Mouse (Mus musculus) stomach, embryonic 15.5 days (tissue): ENCODE measurements around the gene Olfr1352. TPM values are rescaled to one million over a fixed set of nuclear protein-coding genes. Genes with fewer than 3 reads are reported as not detected.
"Not testable (repeated sequence)": the region's sequence is repeated elsewhere in the genome, so short reads cannot be mapped to it uniquely, and the experiment has no call there.

Experiments
- ATAC-seq: fragments of 200-750 bp; cut with Nextera tagmentation; 2 replicates; pipeline ENCODE4 v1.8.0; 2017; ENCODE audit warnings: low read depth, moderate number of reproducible peaks, moderate TSS enrichment; ENCODE audit not compliant: insufficient read depth, low FRiP score
- H3K27ac ChIP-seq: fragments of 300-500 bp; sonication (generic); 2 replicates; pipeline ENCODE4 v1.5.1; 2015; ENCODE audit warnings: mild to moderate bottlenecking, inconsistent platforms
- H3K27me3 ChIP-seq: fragments of 300-500 bp; sonication (generic); replicated peaks from 2 replicates; pipeline ENCODE4 v1.6.1; 2015; ENCODE audit warnings: inconsistent platforms
- H3K36me3 ChIP-seq: fragments of 300-500 bp; sonication (generic); 2 replicates; pipeline ENCODE4 v1.6.1; 2015; ENCODE audit warnings: inconsistent platforms
- H3K4me1 ChIP-seq: fragments of 300-500 bp; sonication (generic); 2 replicates; pipeline ENCODE4 v1.6.1; 2015; ENCODE audit warnings: inconsistent platforms
- H3K4me2 ChIP-seq: fragments of 300-500 bp; sonication (generic); 2 replicates; pipeline ENCODE4 v1.6.1; 2015; ENCODE audit warnings: mild to moderate bottlenecking, inconsistent platforms
- H3K4me3 ChIP-seq: fragments of 300-500 bp; sonication (generic); replicated peaks from 2 replicates; pipeline ENCODE4 v1.5.1; 2015; ENCODE audit warnings: inconsistent platforms
- H3K9ac ChIP-seq: fragments of 300-500 bp; sonication (generic); 2 replicates; pipeline ENCODE4 v1.6.1; 2015; ENCODE audit warnings: inconsistent platforms
- H3K9me3 ChIP-seq: fragments of 300-500 bp; sonication (generic); 2 replicates; pipeline ENCODE4 v1.6.1; 2016; ENCODE audit warnings: inconsistent platforms
- WGBS: fragments of 180-500 bp; shearing (Covaris S2); methylation state at CpG from one replicate; pipeline ENCODE4 v1.1.7; 2015; 5-methylcytosine and 5-hydroxymethylcytosine counted together
- polyA plus RNA-seq: library from polyadenylated mRNA; unstranded; fragments of >200 nt; fragmentation: Nextera tagmentation; extraction: Ambion mirVana; gene quantifications from 2 replicates; pipeline ENCODE4 v1.2.1, GENCODE M21; 2015

Olfr1352 gene
- not detected in 2 replicates for polyA plus RNA-seq

GRCm38 (mm10) chr10:78980750-78981149, at the start of gene Olfr1352:
Gene Olfr1352 (plus strand): TSS chr10:78981050.
- no peak within 1 kb of the TSS for H3K9ac ChIP-seq
- no peaks in the 10 kb centered on the region for H3K27me3 ChIP-seq
- no peak within 1 kb of the TSS for H3K4me2 ChIP-seq
- H3K36me3 ChIP-seq: no peaks in the 10 kb centered on the region
- no peak for ATAC-seq
- H3K4me1 ChIP-seq: no peaks in the 10 kb centered on the region
- no peaks in the 10 kb centered on the region for H3K9me3 ChIP-seq
- H3K4me3 ChIP-seq: no peak within 1 kb of the TSS
- H3K27ac ChIP-seq: no peak within 1 kb of the TSS

GRCm38 (mm10) chr10:78950336-78950735, 30.5 kb upstream of the Olfr1352 start, which contains the start of gene Olfr8:
Gene Olfr8 (plus strand): TSS chr10:78950636.
- not testable (repeated sequence) for H3K27ac ChIP-seq

GRCm38 (mm10) chr10:78963009-78963408, 17.8 kb upstream of the Olfr1352 start, which contains the start of gene Olfr1353:
Gene Olfr1353 (plus strand): TSS chr10:78963309.
- H3K9ac ChIP-seq, H3K27me3 ChIP-seq, H3K36me3 ChIP-seq, H3K4me2 ChIP-seq, H3K4me1 ChIP-seq, H3K4me3 ChIP-seq, ATAC-seq, H3K9me3 ChIP-seq, H3K27ac ChIP-seq: not testable (repeated sequence)

More at GRCm38 (mm10) chr10:78950336-78950735, 30.5 kb upstream of the Olfr1352 start, which contains the start of gene Olfr8:
- H3K4me2 ChIP-seq, H3K4me3 ChIP-seq, H3K9me3 ChIP-seq, H3K36me3 ChIP-seq, H3K4me1 ChIP-seq, H3K9ac ChIP-seq, H3K27me3 ChIP-seq, ATAC-seq: not testable (repeated sequence)
- 85% methylated on average over 1 of the region's 1 CpGs for WGBS

GRCm38 (mm10) chr10:79012172-79012571, 31.3 kb downstream of the Olfr1352 start, which contains the start of gene Olfr1351:
Gene Olfr1351 (plus strand): TSS chr10:79012472.
- no peak for ATAC-seq
- no peak within 1 kb of the TSS for H3K9ac ChIP-seq
- 67% methylated on average over 1 of the region's 1 CpGs for WGBS
- H3K4me1 ChIP-seq: no peaks in the 10 kb centered on the region
- no peak within 1 kb of the TSS for H3K4me3 ChIP-seq
- no peak within 1 kb of the TSS for H3K27ac ChIP-seq
- H3K9me3 ChIP-seq: no peaks in the 10 kb centered on the region
- H3K4me2 ChIP-seq: no peak within 1 kb of the TSS
- no peaks in the 10 kb centered on the region for H3K27me3 ChIP-seq
- no peaks in the 10 kb centered on the region for H3K36me3 ChIP-seq

GRCm38 (mm10) chr10:79028441-79028840, 47.6 kb downstream of the Olfr1352 start, which contains the start of gene Olfr57:
Gene Olfr57 (plus strand): TSS chr10:79028741.
- Histone ChIP-seq H3K4me1 (no peaks in the 10 kb centered on the region), H3K27ac (no peak within 1 kb of the TSS), H3K9ac (no peak within 1 kb of the TSS), H3K9me3 (no peaks in the 10 kb centered on the region), H3K4me3 (no peak within 1 kb of the TSS), H3K27me3 (no peaks in the 10 kb centered on the region), H3K4me2 (no peak within 1 kb of the TSS), H3K36me3 (no peaks in the 10 kb centered on the region)
- ATAC-seq: no peak

Other genes starting within 250 kb of the Olfr1352 start
- gene Ccdc105, start 228.0 kb upstream of the Olfr1352 start, polyA plus RNA-seq: not detected in 2 replicates
- 0.94 and 0.98 TPM in 2 replicates for gene Slc1a6, start 200.6 kb upstream of the Olfr1352 start, polyA plus RNA-seq
- not detected in 2 replicates for gene Olfr1356, start 128.9 kb upstream of the Olfr1352 start, polyA plus RNA-seq
- gene Olfr1355, start 105.5 kb upstream of the Olfr1352 start, polyA plus RNA-seq: not detected in 2 replicates
- gene Olfr1354, start 67.9 kb upstream of the Olfr1352 start, polyA plus RNA-seq: not detected in 2 replicates
- gene Olfr8, start 30.4 kb upstream of the Olfr1352 start, polyA plus RNA-seq: not detected in 2 replicates
- not detected in 2 replicates for gene Olfr1353, start 17.7 kb upstream of the Olfr1352 start, polyA plus RNA-seq
- not detected in 2 replicates for gene Olfr1351, start 31.4 kb downstream of the Olfr1352 start, polyA plus RNA-seq
- 0.22 TPM in 1 of 2 replicates, not detected in the other for gene Olfr57, start 47.7 kb downstream of the Olfr1352 start, polyA plus RNA-seq
- gene 2610008E11Rik, start 116.5 kb downstream of the Olfr1352 start, polyA plus RNA-seq: 23.5 and 23.7 TPM in 2 replicates
- not detected in 2 replicates for gene Vmn2r80, start 167.7 kb downstream of the Olfr1352 start, polyA plus RNA-seq